Mouse (Mus musculus) c-Kit-positive CD71-positive TER-119-positive erythroid progenitor cells, embryonic 14.5 days (primary cell): ENCODE measurements around the gene Osbpl6.

ENCODE experiments used
- DNase-seq: peaks from one replicate; pipeline ENCODE4 v3.0.0-alpha.2; 2013; ENCODE audit warnings: low spot score

Osbpl6 gene

GRCm38 (mm10) chr2:76406151-76406936 is at the start of gene Osbpl6:
TSS of gene Osbpl6 (plus strand) at chr2:76406508.
- DNase-seq = no peak

DNA sequence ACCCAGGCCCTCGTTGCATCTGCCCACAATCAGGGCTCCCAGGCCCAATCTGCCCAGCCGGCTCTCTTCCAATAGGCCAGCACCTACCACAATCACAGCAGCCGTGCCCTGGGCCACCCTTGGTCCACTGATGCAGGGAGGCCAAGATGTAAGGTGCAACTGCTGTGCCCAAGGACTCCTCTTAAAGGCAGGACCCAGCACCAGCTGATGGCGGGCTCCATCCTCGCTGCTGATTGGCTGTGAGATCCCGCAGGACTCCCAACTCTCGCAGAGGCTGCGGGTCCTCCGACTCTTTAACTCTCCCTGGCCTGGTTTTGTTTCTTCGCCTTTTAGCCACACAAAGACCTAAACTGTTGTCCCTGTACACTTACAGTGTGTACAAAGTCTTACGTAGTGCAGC is 46.1 kb upstream of the Osbpl6 start, which contains the start of gene Cyct:
TSS of gene Cyct (minus strand) at position 225 of the 400 bp plus-strand sequence.
- no peak for DNase-seq

DNA sequence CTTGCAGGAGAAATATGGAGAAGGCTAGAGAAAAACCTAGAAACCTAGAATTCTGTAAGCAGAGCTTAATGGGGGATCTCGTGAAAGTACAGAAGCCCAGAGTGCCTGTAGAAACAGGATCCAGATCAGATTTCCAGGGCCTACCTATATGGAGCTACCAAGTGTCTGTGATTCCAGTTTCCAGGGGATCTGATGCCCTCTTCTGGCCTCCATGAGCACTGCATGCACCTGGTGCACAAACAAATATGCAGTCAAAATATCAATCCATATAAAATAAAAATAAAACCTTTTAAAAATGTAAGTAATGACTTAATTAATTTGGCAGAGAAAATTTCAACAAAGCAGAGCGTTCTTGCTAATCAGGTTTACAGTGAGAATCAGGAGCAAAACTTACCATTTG is 44.2 kb upstream of the Osbpl6 start:
- no peak for DNase-seq

DNA sequence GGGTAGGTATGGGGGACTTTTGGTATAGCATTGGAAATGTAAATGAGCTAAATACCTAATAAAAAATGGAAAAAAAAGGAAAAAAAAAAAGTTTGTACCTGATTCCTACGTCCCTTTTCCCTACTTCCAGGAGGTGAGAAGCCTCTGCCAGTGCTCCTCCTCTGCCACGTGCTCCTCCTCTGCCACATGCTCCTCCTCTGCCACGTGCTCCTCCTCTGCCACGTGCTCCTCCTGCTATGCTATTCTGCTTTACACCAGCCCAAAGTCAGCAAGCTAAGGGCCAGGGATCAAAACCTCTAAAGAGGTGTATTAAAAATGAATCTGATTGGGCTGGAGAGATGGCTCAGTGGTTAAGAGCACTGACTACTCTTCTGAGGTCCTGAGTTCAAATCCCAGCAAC is 40.5 kb upstream of the Osbpl6 start:
- no peak for DNase-seq

DNA sequence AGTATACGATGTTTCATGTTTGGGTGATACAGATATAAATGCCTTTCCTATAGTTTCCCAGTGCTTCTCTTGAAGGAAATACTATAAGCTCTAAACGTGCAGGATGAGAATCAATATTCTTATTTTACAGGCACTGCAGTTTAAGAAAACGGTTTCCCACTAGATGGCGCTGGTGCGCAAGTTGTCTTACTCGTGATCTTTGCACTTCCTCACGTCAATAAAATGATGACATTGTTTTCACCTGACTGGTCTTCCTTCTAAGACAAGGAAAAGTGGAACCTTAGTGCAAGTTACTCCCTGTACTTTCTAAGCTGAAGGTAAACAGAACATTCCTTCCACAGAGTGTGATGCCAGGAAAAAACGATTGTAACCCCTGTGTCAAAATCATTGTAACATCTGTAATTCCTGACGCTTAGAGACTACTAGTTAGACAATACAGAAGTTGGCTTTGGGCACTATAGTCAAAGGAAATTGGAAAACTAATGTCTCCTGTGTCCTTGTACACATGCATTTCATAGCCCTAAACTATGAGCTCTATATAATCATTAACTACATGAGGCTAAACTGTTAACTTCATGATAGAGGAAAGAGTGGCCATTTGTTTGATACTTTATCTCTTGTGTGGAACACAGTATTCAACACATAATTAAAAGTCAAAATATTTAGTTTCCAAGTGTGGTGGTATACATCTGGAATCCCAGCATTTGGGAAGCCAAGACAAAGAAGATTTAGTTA is 39.0 kb upstream of the Osbpl6 start:
- DNase-seq = peak; percentile 79

DNA sequence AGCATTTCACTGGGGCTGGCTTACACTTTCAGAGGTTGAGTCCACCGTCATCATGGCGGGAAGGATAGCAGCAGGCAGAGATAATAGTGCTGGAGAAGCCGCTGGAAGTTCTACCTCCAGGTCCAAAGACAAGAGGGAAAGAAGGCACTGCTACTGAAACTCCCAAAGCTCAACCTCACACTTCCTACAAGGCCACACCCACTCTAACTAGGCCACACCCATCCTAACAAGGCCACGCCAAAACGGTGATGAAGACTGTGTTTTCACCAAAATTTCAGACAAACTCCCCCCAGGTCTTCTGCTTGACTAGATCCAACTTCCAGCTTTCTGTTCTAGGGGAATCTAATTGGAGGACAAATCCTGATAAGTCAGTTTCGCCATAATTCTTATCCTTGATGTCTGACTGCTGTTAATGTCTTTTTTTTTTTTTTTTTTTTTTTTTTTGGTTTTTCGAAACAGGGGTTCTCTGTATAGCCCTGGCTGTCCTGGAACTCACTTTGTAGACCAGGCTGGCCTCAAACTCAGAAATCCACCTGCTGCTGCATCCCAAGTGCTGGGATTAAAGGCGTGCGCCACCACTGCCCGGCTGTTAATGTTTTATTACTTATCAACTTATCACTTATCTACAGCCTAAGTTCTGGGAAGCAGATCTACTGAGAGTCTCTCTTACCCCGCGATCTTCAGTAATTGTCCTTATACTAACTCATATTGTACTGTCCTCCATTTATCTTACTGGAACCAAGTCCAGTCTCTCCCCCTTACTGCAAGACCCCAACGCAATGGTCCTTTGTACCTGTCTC is 37.2 kb upstream of the Osbpl6 start:
- no peak for DNase-seq

GRCm38 (mm10) chr2:76369821-76370655 is 36.3 kb upstream of the Osbpl6 start, which contains the start of gene Rbm45:
TSS of gene Rbm45 (plus strand) at chr2:76369984.
- DNase-seq = peak; percentile 87

- no peak for DNase-seq
These were observed 35.7 kb upstream of the Osbpl6 start for GRCm38 (mm10) chr2:76370656-76370922.

- peak; percentile 75 for DNase-seq
These were observed 34.1 kb upstream of the Osbpl6 start for GRCm38 (mm10) chr2:76372244-76372643.

DNA sequence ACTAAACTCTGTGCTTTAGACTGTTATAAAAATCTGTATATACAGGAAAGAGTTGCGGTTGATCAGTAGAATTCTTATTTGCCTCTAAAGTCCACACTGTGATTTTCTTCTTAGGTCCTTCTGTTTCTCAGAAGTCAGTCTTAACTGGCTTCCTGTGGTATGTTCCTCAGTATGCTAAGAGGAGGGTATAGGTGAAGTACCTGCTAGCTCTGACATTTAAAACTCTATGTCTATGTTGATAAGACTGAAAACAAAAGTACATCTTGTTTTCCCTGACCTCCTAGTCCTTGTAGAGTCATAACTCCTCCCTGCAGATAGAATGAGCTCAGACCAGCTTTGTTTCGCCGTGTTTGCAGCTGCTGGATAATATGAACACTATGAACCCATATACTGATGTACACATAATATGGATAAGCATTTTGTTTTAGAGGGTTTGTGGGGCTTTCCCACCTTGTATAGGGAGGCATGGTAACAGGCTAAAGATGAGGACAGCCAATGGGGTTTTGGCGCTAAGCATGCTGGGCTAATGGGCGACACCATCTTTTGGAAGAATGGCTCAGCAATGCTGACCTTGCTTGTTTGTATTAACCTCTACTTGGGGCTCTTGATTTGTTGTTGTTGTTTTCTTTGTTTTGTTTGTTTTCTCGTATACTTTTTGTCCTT is 31.6 kb upstream of the Osbpl6 start:
- no peak for DNase-seq

GRCm38 (mm10) chr2:76378646-76379045 is 27.7 kb upstream of the Osbpl6 start:
- no peak for DNase-seq

DNA sequence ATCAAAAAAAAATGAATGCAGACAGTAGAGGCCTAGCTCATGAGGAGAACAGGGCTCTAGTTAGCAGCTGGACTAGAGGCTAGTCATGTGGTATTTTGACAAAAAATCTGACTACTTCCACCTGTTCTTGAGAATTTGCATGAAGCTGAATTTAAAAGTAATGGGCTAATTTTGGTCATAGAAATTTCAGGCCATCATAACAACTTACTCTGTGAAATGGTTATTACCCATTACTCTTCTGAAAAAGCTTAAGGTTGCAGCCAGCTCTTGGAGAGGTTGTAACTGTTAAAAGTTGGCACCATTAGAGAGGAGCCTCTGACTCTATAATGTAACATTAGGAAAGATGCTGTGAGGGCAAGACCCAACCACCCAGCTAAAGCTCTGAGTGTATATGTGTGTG is 19.8 kb upstream of the Osbpl6 start:
- no peak for DNase-seq

GRCm38 (mm10) chr2:76400178-76400577 is 6.1 kb upstream of the Osbpl6 start:
- DNase-seq = no peak

DNA sequence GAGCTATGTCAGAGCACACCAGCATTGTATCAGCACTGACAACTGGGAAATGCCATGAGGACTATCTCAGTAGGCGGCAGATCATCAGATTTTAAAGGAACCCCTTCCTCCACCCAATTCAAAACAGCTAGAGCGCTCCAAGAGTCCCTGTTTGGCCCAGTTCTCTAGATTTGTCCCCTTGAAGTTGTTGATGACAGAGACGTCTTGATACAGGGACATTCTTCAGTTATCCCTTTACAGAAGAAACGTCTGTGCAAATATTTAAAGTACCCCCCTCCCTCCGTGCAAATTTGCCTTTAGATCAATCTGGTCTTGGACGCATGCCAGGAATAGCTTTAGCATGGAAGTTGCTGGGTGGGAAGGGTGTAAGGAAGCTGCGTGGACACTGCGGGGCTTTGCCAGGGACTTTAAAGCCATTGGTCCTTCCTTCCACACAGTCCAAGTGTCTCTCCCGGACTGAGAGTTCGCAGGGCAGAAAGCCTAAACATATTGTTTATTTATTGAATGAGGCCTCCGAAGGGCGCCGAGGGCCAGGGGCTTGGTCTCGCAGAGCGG is 635 bp upstream of the Osbpl6 start:
- no peak for DNase-seq

DNA sequence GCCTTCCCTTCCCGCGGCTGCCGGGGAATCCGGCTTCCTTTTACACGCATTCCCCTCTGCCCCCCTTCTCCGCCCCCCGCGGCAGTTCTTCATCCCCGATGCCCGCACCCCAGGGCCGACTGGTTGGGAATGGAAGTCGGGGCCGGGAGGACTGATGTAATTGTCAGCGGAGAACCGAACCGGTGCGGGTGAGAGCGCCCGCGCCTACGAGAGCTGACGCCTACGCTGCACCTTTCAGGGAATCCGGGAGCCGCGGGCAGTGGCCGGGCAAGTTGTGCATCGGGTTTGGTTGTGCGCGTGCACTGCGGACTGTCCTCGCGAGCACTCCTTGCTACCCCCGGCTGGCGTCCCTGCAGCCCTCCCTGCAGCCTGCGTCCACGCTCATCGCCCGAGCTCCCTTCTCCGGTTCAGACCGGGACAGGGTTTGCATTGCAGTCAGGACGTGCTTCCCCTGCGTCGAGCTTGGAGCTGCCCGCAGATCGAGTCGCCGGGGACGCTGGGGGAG is 681 bp downstream of the Osbpl6 start:
- DNase-seq = no peak

DNA sequence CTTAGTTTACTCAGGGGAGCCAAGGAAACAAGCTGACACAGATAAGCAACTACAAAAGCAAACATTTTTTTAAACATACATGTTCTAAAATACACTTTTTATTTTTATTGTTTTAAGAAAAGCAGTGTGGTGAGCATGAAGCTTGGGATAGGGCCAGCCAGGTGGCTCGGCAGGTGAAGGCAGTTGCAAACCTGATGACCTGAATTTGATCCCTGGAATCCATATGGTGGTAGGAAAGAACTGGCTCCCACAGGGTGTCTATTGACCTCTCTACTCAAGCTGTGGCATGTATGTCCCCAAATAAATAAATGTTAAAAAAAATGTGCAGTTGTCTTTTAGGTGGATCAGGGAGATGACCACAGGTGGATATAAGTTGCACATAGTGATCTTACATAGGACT is 3.2 kb downstream of the Osbpl6 start:
- no peak for DNase-seq

GRCm38 (mm10) chr2:76409986-76410385 is 3.7 kb downstream of the Osbpl6 start:
- no peak for DNase-seq

- no peak for DNase-seq
These were observed 6.6 kb downstream of the Osbpl6 start for GRCm38 (mm10) chr2:76412924-76413323.

DNA sequence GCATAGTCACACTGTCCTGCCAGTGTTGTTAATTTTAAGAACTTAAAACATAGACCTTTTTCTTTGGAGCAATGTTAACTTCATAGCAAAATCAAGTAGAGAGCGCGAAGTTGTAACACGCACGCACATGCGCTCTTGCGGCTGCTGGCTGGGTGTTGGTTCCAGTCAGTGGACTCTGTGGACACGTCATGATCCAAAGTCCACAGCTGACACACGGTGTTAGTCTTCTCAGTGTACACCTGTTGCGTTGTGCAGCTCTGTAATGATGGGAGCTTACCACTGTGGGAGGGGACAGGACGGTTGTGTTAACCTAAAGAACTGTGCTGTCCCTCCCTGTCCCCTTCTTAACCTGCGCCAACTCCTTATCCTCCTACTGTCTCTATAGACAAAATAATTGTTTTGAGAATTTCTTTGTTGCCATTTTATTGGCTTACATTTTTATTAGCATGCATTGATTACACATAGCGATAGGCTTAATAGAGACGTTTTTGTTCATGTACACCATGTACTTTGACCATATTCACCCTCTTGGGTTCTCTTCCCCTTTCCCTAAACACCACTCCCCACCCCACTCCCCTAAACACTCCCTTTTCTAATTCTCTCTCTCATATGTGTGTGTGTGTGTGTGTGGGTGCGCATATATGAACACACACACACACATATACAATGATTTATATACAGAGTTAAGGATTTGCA is 11.3 kb downstream of the Osbpl6 start:
- DNase-seq = no peak

GRCm38 (mm10) chr2:76418142-76418518 is 11.8 kb downstream of the Osbpl6 start:
- no peak for DNase-seq
